Mouse (Mus musculus) c-Kit-positive CD71-negative TER-119-negative erythroid progenitor cells, embryonic 14.5 days (primary cell): ENCODE measurements around the gene Rnf157.
"Not testable (repeated sequence)": the region's sequence is repeated elsewhere in the genome, so short reads cannot be mapped to it uniquely, and the experiment has no call there.

Source experiments
- DNase-seq: peaks from one replicate; pipeline ENCODE4 v3.0.0-alpha.2; 2013; ENCODE audit warnings: low read depth

Rnf157 gene

DNA sequence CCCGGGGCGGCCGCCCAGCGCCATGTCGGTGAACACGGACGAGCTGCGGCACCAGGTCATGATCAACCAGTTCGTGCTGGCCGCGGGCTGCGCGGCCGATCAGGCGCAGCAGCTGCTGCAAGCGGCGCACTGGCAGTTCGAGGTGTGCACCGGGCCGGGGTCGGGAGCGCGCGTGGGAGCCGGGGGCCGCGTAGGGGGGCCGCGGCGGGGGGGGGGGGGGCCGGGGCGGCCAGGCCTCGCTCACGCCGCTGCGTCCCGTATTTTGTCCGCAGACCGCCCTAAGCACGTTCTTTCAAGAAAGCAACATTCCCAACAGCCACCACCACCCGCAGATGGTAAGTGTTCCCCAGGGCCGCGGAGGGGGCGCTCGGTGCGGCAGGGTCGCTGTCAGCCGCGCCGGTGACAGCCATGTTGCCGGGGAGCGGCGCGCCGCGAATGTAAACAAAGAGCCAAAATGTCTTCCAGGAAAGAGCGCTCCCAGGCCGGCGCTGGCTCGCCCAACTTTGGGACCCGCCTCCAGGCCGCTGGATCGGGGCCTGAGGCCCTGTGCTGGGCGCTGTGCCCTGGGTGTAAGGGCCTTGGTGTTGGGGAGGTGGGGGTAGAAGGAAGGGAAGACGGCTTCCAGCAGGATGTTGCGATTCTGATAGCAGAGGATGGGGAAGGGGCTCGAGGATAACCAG, 21.6 kb upstream of the Rnf157 start:
- DNase-seq, result no peak

DNA sequence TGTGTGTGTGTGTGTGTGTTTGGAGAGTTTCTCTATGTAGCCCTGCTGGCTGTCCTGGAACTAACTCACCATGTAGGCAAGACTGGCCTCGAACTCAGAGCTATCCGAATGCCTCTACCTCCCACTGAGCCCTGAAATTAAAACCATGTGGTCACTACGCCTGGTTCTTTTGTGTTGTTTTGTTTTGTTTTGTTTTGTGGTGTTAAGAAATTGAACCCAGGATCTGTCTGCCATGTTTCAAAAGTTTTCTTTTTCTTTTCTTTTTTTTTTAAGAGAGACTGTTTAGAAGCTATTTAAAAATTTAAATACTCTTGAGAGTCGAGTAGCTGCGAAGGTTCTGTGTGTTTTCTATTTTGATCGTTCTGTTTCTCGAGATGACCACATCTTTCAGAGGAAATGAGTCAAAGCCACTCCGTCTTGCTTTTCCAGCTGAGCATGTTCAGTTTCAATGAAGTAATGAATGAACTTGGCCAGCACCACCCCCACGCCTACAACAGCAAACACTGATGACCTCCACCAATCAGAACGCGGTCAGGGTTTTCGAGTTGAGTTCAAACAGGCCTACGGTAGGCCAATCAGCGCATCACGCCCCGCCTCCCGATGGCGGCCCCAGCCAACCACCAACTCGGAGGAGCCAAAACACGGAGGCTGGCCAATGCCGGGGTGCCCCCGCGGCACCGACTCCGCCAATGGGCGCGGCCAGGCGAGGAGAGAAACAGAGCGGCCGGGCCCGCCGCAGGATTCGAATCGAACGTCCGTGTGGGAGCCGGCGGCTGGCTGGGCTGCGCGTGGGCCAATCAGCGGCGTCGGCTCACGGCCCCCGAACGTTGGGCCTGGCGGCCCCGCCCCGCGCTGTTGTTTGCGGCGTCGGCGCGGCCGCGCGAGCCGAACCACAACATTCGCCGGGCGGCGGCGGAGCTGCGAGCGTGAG, 20.8 kb upstream of the Rnf157 start, which contains the start of gene Ubald2:
Ubald2 (plus strand) TSS at position 739 of the 931 bp plus-strand sequence.
- peak; percentile 99 for DNase-seq

DNA sequence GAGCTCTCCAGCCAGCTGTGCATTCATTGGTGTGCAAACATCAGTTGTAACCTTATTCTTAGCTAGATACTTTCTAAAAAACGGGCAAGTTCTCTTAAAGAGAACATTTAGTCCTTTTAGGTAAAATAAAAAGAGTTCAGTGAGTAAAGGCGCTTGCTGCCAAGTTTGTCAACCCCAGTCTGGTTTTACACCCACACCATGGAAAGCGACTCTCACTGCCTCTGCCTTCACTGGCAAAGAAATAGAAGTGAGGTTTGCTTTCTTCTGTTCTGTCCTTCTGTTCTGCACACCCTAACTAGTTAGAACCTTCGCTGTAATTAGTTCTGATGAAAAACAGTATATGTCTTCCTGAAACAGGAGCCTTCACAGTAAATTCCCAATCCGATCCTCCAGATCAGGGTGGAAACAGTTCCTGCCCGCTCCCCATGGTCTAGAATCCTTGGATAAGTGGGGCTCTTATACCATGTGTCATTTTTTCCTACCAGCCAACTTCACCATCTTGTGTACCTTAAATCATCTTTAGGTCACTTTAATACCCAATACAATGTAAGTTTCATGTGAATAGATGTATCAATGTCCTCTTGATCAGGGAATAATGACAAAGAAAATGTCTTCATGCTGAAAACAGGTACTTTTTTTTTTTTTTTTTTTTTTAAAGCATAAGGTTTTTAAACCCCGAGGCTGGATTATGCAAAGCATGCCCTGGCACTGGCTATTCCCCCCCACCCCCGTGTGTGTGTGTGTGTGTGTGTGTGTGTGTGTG, 19.9 kb upstream of the Rnf157 start:
- no peak for DNase-seq

DNA sequence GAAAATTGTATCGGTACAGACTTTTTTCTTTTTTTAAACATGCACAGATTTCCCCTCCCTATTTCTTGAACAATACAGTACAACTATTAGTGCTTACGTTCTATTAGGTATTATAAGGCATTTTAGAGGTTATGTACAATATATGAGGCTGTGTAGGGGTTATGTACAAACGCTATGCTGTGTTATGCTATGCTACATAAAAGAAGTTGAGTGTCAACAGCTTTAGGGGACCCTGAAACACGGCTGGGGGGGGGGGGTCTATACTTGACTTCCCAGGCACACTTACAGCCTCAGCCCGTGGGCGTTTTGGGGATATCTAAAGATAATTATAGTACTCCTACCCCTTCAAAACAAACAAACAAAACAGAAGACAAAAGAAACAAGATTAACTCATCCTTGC, 19.3 kb upstream of the Rnf157 start:
- DNase-seq, result no peak

DNA sequence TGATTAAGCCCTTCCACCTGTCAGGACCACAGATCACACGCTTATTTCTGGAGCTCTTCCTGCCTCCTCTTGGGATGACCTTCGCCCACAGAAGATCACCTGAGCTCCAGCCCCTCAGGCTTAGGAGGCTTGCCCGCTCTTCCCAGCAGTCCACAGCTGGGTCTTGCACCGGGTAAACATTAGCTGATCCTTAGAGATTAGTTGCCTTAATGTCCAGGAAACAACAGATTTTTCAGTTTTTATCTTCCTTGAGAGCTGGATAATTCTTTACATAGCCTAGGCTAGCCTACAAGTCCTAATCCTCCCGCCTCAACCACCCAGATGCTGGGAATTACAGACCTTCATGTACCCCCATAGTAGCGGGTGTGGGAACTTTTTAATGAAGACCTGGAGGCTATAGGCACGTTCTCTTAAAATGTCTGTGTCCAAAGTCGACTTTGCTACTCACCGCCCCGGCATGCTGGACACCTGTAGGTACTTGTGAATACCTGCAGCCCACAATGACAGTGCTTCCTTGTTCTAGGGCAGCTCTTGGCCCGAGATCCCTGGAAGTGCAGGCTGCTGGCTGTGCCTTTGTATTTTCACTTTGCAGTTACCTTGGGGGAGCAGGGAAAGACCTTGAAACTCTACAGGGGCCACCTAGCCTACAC, 18.7 kb upstream of the Rnf157 start:
- no peak for DNase-seq

DNA sequence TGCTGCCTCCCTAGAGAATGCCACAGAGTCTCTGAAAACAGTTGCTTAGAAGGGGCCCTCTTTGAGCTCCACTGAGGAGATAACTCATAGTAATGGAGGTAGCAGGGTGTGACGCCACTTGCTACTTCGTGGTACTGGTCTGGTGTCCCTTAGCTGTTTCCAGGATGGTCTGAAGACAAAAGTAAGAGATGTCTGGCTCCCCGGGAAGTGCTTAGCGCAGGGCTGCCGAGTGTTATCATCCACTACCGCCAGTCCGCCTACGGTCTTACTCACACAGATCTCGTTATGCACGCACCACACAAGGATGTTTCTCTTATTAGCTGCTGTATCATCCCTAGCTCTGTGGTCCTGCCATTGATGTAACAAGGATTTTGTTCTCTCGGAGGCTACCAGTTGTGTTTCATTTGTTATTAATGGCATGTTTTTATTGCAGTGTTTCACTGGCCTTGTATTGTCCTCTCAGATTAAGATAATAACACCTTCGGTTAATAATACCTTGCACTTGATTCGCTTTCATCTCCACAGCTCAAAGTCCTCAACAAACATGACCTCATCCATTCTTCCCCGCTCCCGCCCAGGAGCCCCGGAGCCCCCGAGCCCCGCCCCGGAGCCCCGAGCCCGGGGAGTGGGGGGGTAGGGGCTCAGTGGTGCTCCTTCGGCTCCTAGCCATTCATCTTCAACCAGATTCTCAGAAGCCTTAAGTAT, 18.0 kb upstream of the Rnf157 start:
- no peak for DNase-seq

DNA sequence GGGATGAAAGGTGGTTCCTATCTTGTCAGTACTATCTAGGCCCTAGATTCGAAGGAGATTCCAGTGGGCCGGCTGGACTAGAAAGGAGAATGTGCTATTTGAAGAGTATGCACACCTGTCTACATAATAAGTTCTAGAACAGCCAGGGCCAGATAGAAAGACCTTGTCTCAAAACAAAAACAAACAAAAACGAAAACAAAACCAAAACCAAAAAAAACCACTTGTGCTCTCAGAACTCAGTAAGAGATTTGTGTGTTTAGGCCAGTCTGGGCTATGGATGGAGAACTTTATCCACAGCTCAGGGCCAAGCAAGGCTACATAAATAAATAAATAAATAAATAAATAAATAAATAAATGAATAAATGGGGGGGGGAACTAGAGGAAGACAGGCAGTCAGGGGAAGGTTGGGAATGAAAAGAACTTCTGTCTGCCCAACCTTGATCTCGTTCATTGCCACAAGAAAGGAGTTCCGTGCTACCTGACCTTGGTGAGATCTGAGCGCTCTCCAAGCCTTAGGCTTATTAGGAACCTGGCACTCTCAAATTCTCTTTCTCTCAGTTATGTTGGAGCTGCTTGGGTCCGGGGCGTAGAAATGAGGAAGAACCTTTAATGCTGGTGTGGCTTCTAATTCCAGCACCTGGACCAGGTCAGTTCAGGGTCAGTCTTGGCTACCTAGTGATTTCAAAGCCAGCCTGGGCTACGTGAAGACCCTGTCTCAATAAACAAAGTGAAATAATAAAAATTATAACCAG, 17.2 kb upstream of the Rnf157 start:
- DNase-seq, result no peak

DNA sequence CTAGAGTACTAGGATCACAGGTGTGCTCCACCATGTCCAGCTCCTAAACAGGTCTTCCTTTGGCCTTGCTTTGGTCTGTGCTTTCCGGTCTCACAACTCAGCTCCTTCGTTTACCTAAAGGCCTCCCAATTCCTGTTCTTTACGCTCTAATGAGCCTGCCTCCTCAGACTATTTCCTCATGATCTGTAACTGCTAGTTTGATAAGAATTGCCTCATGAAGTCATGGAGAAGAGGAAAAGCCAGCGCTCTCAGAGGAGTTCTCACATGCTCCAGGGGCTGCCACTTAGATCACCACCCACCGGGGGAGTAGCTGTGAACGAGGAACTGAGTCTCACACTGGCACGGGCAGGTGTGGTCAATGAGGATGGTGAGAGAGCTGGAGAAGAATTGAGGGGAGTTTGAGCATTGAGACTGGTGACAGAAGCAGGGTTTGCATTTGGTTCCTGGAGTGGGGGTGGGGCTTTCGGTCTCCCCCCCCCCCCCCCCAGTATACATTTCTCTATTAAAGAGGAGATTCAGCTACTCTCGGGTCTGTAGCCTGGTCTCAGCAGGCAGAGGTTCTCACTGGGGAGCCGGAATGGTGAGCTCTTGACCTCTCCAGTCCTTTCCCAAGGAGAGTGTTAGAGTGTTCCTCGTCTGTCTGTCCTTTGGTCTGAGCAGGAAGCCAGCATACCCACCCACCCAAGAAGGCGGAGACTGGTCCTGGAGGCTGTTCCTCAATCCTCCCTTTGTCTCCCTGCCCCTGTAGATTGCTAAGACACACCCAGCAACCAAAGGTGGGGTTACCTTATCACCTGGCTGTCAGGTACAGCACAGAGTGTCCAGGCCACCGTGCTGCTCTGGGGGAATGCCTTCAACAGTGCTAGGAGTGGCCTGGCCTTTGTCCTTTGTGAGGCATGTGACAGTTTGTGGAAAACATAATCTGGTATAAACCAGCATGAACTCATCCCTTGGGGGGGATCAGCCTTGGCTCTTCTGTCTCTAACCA, 16.3 kb upstream of the Rnf157 start:
- no peak for DNase-seq

DNA sequence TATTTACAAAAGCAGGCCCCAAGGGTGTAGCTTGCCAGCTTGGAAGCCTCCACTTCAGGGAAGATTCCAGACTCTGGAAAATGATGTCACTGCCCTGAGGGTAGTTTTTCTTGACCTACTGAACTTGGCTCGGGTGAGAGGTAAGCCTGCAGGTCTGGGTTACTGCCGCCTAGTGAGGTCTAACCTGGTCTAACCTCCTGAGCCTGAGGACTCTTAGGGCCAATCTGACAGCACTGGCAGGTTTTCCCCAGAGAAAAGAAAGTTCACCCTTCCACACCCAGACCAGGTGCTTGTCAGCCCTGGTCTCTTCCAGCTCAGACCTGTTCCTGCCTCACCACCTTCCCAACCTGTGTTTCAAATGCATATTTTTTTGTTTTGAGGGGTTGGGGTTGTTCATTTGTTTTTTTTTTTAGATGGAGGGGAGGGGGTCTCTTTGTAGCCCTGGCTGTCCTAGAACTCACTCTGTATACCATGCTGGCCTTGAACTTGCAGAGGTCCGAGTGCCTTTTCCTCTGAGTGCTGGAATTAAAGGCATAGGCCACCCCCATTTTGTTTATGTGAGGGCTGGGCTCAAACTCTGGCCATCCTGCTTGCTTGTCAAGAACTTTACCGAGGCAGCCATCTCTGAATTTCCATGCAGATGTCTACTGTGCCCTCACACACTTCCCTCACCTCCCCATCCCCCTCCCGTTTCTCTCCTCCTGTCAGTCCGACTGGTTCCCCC, 14.2 kb upstream of the Rnf157 start:
- DNase-seq, result no peak

DNA sequence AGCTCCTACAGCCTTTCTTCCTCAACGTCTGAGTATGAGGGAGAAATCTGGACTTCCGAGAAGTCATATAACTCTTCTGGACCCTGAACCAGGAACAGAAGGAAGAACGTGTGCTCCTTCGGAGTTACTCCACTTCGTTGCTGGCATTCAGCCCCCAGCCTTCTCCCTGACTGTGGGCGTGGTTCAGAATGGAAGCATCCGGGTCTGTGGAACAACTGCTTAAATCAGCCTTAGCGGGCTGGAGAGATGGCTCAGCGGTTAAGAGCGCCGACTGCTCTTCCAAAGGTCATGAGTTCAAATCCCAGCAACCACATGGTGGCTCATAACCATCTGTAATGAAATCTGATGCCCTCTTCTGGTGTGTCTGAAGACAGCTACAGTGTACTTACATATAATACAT, 13.5 kb upstream of the Rnf157 start:
- DNase-seq, result not testable (repeated sequence)

DNA sequence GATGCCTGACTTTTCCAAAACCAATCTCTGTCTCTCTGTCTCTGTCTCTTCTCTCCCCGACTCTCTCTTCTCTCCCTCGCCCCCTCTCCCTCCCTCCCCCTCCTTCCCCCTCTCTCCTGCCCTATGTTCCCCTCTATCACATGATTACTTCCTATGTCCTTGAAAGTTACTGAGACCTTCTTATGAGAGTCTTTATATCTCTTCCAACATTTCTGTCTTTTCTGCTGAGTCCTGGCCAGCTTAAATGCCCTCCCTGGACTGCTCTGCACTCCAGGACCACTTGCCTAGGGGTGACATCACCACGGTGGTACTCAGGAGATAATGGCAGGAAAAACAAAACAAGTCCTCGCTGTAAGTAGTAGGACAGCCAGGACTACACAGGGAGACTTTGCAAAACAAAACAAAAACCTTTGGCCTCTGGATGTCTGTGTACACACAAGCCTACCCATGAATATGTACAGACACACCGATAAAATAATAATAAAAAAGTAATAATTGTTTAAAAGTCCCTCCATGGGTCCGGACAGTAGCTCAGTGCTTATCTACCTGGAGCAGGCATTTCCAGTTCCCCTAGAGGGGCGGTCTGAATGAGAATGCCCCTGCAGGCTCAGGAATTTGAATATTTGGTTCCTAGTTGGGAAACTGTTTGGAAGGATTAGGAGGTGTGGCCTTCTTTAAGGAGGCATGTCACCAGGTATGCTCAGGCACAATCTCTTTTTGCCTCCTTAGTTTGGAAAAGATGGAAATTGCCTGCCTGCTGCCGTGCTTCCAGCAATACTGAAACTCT, 12.0 kb upstream of the Rnf157 start:
- DNase-seq, result no peak

DNA sequence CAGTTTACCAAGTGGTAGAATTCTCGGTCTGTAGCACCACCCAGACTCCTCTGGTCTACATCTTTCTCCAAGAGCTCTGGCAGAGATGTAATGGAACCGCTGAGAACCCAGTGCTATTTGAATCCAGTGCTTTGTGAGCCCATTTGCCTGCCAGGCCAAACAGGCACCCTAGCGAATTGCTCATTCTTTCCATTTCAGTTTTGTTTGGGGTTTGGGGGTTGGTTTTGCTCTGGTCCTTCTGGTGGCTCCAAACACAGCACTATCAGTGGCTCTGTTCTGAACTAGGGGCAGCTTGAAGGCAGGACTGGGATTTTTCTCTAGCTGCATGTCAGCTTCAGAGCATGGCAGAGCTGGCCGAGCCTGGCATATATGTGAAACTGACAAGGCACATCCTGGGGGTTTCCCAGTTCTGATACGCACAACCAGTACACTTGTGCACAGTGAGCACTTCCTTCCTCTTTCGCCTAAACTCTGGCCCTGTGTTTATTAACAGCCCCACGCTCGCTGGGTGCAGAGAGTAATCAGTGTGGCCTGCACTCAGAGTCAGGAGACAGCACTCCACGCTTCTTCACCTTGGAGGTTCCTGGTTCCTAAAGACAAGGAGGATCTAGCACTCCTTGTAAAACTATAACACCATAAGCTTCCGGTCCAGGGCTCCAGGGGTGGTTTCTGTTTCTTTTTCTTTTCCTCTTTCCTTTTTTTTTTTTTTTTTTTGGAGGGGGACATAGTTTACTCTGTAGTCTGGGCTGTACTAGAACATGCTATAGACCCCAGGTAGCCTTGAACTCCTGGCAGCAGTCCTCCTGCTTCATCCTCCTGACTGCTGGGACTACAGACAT, 11.2 kb upstream of the Rnf157 start:
- DNase-seq, result peak; percentile 62

DNA sequence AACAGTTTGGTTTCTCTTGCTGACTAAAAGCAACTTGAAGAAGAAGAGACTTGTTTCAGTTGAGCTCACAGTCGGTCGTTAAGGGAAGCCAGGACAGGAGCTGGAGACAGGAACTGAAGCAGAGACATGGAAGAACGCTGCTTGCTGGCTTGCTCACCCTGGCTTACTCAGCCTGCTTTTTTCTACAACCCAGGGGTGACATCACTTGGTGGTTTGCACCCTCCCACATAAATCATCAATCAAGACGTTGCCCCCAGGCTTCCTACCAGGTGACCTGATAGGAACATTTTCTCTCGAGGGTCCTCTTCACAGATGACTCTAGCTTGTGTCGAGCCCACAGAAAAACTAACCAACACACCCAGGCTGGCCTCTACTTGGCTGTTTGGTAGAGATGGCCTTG, 10.4 kb upstream of the Rnf157 start:
- no peak for DNase-seq

DNA sequence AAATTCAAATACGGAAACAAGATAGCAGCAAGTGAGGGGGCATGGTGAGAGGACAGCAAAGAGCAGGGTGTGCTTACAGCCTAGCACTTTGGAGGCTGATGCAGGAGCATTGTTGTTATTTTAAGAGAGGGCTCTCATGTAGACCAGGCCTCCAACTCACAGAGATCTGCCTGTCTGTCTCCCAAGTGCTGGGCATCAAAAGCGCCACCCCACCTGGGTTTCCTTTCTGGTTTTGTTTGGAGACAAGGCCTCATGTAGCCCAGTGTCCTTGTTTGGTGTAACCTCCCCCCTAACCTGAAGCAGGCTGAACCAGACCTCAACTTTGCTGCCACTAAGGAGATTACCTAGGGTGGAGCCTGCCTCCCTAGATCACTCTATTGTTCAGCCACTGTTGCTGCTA, 9.7 kb upstream of the Rnf157 start:
- DNase-seq, result no peak

DNA sequence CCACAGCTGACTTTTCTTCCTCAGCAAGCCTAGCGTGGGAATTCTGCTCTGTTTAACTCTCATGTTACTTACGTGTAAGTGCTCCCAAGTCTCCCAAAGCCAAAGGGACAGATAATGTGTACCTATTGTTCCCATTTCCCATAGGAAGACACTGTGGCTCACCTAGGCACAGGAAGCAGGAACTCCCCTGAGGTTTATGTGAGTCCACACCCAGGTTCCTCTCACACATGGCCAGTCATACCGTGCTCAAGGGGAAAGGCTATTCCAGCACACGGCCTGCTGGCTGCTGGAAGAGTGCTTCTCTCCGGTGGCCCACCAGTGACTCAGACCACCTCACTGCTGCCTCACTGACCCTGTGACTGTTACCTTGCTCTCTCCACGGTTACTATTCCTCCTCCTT, 8.3 kb upstream of the Rnf157 start:
- no peak for DNase-seq

DNA sequence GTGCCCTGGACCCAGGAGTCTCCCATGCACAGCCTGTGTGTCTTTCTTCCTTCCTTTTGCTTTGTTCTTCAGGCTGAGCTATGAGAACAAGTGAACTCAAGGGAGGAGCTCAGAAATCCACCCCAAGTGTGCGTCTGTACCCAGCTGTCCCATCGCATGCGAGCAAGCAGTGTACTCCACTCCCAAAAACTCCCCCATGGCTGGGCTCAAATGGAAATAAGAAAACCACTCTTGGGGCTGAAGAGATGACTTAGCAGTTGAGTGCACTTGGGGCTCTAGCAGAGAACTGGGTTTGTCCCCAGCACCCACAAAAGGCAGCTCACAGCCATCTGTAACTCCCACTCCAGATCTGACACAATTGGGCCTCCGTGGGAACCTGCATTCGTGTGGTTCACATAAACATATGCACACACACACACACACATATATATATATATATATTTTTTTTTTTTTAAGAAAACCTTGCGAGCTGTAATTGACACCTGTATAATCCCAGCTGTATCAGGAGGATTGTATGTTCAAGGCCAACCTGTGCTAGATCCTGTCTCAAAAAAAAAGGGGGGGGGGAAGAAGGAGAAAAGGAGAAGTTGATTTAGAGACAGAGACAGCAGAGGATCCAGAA, 6.1 kb upstream of the Rnf157 start:
- no peak for DNase-seq
